Mouse (Mus musculus) cerebral cortex, adult 2 months (tissue): ENCODE data around the gene Cdh4.

Experiments
- WGBS: fragments of 180-500 bp; shearing (Covaris S2); methylation state at CpG from one replicate; pipeline ENCODE4 v1.1.7; 2018; 5-methylcytosine and 5-hydroxymethylcytosine counted together

Cdh4 gene

DNA sequence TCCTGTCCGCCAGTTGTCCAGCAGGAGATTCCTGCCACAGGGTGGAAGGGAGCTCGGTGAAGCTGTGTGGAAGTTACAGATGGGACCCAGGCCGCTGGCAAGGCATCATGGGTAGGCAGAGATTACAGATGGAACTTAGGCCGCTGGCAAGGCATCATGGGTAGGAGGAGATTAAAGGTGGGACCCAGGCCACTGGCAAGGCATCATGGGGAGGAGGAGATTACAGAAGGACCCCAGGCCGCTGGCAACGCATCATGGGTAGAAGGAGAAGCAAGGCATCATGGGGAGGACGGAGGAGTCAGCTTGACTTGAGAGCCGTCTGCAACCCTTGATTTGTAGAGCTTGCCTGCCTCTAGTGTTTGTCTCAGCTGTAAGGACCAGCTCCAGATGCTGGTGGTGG is 281.2 kb downstream of the Cdh4 start:
- WGBS, result 94% methylated on average over 8 of the region's 8 CpGs

DNA sequence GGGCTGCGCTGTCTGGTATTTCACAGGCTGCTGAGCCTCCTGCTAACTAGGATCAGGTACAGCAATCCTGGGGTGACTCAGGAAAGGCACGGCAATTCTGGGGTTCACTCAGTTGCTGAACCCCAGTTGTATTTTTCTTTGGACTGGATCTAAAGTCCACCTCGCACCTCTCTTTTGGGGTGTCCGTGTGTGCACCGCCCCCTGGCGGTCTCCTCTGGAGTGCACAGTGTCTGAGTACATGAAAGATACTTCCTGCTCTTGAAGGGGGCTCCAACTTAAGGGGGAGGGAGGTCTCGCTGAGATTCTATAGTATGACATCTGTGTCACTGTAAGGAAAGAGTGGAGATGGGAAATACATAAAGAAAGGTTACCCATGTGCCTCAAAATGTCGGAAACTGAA is 286.8 kb downstream of the Cdh4 start:
- 53% methylated on average over 8 of the region's 8 CpGs for WGBS

DNA sequence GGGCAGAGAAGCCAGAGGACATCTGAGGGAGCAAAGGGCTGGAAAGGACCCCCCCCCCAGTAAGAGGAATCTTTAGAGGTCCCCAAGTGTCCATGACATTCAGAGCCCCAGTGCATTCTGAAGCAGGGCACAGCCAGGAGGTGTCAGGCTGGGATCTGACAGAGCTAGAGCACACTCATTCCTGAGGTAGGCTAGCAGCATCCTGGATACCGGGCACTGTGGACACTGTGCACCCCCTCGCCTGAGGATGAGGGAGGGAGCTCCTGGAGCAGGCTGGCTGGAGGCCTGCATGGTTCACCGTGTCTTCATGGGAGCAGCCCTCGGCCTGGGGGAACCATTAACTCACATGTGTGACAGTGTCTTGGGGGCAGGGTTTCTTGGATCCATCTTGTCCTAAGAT is 287.6 kb downstream of the Cdh4 start:
- 86% methylated on average over 4 of the region's 4 CpGs for WGBS

DNA sequence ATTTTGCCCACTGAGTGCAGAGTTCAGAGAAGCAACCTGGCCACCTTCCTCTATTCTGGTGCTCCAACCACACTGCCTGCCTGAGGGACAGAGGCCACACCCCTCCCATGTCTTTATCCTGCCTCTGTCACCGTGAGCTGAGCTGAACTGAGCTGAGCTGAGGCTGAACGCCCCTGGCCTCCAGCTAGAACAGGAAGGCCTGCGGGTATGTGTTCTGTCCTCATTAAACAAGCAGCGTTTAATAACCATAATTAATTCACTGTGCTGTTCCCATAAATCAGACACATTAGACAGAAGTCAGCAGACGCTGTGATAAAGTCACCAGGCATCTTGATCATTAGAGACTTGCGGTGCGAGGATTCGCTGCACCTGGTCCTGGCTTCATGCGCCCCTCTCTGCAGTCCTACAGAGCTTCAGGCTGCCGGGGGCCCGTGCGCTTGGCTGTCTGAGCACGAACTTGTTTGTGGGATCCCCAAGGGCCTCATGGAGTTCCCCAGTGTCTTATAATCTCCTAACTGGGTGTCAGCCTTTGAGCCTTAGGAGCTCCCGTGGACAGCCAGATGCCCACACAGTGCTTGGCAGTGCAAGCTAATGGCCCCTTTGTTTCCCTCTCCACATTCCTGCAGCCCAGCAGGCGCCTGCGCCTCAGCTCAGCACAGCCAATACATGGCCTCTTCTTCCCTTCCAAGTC is 291.1 kb downstream of the Cdh4 start:
- WGBS, result 66% methylated on average over 16 of the region's 16 CpGs

DNA sequence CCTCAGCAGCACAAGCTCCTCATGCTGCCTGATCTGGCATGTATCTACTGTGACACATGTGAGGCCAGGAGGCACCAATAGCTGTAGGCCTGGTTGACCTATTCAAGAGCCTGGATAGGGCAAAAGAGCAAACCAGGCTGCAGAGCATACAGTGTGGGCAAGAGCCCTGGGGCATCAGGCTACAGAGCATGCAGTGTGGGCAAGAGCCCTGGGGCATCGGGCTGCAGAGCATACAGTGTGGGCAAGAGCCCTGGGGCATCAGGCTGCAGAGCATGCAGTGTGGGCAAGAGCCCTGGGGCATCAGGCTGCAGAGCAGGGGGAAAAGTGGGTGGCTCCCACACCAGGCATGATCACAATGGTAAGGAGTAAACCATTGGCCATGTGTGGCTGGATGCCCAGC is 300.2 kb downstream of the Cdh4 start:
- whole genome bisulfite sequencing, result 93% methylated on average over 1 of the region's 1 CpGs

DNA sequence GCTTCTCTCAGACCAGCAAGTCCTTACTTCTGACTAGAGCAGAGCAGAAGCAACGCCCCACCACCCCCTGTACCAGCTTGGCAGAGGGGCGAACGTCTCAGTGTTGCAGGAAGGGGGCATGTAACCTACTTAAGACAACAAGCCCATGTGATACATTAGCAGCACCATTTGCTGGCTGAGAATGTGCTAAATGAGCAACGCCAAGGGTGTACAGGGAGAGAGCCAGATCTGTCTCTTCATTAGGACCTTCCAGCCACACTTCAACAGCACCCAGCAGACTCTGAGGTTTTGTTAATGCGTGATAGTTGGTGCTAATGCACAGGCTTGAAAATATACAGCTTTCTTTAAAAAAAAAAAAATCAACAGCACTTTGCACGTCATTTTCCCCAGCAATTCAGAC is 300.6 kb downstream of the Cdh4 start:
- WGBS, result 82% methylated on average over 6 of the region's 6 CpGs

DNA sequence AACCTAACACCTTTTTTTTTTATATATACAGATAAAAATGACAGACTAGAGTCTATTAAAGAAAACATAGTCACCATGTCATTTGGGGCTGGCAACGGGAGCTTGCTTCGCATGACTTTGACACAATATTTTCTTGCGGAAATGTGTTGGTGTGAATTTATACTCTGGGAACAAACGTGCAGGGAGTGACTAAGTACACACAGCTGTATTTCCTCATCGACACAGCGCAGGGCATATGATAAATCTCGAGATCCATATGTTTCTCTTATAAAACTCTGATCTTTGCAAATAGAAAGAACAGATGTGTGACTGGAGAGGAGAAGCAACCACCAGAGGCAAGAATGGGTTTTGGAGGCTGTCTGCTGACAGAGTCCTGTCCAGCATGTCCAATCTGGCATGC is 304.3 kb downstream of the Cdh4 start:
- 64% methylated on average over 7 of the region's 7 CpGs for WGBS

DNA sequence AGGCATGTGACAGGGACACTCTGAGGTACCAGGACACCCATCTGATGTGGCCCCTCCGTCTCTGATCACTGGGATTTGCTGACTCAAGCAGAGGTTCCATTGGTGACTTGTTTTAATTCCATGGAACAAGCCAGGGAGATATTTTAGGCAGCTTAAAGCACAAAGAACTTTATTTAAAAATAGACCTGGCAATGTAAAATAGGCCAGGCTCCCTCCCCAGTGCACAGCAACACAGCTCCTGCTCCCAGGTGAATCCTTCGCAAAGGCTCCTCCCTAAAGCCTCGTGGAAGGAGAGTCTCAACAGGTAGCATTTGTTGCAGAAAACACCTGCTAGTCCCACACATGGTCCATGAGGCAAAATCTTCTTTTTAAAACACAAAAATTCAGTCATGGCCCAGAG is 307.2 kb downstream of the Cdh4 start:
- WGBS, result 41% methylated on average over 3 of the region's 3 CpGs

DNA sequence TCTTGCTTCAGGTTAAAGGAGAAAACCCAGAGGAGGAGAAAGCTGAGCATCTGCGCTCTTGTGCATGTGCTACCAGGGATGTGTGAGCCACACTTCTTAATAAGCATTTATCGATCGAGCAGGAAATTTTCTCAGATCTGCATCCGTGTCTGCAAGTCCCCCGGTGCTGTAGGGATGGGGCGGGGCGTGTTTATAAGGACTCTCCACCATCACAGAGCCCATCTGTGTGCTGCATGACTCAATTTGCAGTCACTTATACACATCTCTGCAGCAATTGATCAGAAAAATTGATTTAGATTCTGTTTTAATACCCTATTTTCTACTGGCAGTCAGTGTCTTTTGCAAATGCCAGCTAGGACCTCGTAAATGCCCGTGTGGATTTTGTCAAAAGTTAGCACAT is 311.6 kb downstream of the Cdh4 start:
- WGBS, result 78% methylated on average over 9 of the region's 9 CpGs

DNA sequence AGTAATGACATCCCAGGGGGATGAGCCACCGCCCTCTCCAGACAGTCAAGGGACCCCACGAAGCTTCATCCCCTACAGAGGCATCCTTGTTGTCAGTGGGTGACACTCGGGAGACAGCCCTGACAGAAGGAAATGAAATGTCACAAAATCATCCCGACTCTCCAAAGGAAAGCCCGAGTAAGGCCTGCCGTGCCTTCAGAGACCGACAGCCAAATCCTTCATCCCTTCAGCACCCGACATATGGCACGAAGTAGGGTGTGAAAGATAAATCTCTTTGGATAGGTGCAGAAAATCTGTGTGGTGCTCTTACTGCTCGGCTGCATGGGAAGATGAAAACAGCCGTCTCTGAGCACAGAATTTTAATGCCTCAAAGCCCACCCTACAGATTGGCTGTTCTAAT is 312.5 kb downstream of the Cdh4 start:
- 58% methylated on average over 11 of the region's 11 CpGs for WGBS

DNA sequence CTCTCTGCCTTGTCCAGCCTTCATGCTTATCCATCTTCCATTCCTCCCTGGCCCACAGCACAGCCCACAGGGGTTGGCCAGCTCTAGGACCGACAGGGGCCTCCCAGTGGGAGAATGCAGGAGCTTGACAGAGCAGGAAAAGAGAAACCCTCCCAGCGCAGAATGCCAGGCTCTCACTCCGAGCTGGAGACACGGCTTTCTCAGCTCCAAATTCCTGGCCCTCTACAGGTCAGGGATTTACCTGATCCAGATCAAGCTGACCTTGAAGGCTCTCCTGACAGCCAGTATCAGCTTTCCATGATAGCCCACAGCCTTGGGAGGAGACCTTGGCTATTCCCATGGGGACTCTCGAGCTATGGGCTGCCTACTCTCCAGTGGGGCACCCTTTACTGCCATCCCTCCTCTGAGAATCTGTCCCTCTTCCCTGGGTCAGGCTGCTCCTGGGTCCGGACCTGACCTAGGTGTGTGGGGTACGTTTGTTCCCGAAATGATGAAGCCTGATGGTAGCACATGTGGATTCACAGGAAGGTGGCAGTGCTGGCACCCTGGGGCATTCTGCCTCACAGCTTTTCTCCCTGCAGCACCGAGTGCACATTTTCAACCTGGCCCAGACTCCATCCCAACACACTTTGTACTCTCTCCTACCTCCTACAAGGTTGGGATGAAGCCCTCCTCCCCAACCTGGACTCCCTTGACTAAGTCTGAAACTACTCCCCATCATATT is 319.6 kb downstream of the Cdh4 start:
- 68% methylated on average over 9 of the region's 9 CpGs for WGBS

DNA sequence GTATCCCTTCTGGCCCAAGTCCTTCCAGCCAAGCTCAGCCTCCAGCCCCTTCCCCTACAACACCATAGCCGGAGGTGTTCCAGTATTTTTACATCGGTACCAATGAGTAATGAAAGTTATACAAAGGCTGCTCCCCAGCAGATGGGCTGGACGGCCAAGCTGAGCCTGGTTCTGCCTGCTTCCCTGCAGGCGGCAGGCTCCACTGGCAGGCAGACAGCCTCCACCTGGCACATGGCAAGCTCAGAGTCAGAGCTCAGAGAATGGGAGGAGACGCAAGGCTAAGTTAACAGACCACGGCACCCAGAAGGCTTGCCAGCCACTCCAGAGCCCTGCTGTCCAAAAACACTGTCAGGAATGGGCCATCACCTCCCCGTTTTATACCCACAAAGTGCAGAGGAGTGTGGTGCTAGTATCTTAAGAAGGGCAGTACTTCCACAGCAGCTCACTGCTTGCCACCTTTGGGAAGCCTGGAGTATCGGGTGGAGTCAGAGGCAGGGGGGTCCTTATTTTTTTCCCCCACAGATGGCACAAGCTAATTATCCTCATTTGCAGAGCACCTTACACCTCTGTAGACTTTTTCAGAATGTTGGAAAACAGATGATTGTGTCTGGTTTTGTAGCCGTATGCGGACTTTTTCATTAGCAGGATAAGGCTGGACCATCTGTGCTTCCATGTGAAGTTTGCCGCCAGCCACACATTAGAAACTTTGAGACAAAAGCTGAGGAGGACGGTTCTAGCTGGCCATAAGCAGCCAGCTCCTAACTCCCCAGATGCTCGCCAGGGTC is 320.5 kb downstream of the Cdh4 start:
- 44% methylated on average over 13 of the region's 13 CpGs for WGBS

DNA sequence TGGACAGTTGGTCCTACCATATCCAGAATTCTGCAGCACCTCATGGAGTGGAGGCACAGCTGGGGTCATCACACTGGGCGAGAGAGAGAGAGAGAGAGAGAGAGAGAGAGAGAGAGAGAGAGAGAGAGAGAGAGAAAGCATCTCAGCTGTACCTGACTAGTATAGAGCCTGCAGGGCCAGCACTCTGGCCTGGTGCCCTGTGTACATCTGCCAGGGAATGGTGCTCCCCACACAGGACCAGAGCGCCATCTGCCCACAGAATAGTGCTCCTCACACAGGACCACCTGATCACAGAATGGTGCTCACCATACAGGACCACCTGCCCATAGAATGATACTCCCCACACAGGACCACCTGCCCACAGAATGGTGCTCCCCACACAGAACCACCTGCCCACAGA is 322.2 kb downstream of the Cdh4 start:
- 93% methylated on average over 2 of the region's 2 CpGs for WGBS

DNA sequence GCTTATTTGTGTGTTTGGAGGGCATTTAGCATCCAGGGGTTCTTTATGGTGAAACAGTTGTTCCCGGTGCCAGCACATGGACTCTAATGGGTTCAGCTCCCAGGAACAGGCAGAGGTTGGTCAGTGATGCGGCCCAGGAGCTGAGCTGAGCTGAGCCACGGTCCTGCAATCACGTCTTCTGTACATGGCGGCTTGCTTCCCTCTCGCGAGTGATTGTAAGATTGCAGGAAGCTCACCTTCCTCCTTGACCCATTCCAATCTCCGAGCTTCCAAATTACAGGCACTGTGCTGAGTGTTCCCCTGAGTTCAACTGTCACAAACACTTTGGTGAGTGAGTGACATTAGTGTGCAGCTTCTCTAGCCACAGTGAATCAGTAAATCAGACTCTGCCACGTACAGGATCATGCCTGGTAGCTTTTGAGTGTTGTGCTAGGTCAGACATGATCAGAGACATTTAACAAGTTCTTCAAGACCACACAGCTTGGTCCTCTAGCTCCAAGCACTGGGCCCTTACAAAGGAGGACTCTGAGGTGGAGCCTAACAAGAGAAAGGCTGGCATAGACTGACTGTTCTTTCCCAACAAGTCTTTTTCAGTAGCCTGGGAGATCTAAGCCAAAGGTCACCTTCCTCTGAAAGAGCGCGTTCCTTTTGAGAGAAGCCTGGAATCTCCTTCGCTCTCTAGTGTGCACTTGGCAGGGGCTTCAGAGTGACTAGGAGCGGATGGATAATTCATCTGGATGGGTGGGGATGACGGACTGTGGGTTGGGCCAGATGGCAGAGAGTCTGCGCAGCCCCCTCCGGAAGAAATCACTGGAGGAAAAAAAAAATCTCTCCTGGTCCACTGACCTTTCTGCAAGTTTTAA is 324.7 kb downstream of the Cdh4 start:
- WGBS, result 64% methylated on average over 16 of the region's 16 CpGs

DNA sequence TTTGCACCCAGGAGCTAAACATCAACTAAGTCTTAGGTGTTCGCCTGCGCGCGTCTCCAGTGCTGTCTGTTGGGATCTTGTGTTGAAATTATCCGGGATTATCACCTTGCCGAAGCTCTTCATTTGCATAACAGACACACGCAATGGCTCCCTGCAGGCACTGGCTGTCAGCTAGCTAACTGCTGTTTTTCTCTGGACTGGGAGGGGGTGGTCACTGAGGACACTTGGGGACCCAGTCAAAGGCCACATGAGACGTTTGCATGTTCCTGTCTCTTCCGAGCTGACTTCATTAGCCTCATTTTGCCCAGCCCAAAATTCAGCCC is 325.3 kb downstream of the Cdh4 start:
- WGBS, result 52% methylated on average over 9 of the region's 9 CpGs

DNA sequence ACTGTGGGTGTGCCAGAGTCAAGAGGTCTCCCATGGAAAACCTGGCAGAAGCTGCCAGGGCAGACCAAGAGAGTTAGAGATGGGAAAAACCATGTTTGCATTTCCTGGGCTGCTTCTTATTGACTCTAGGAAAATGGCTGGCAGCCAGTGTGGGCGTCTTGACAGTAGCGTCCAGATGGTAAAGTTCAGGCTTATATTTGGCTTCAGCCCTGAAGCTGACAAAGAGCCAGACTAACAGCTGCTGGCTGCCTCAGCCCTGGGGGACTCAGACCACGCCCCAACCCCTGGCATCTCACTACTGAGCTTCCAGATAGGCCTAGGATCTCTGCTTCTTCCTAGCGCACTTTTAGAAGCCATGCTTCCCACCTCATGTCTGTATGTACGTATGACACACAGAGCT is 326.9 kb downstream of the Cdh4 start:
- 41% methylated on average over 5 of the region's 5 CpGs for WGBS

DNA sequence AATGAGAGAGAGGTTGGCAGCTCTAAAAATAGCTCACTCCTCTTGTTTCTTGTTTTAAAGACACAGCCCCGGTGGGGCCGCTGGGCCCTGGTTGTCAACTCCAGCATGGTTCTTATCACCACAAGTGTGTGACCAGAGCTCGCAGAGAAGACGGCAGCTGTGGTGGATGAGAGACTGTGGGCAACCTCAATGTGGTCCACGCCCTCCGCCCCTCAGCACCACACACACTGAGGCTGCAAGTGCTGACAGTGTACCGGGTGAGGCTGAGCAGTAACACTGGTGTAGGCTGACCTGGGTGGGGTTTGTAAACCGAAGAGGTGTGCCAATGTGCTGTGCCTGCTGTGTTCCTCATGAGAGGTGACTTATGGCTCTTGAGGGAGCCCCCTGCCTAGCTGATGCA is 327.7 kb downstream of the Cdh4 start:
- WGBS, result 81% methylated on average over 8 of the region's 8 CpGs

DNA sequence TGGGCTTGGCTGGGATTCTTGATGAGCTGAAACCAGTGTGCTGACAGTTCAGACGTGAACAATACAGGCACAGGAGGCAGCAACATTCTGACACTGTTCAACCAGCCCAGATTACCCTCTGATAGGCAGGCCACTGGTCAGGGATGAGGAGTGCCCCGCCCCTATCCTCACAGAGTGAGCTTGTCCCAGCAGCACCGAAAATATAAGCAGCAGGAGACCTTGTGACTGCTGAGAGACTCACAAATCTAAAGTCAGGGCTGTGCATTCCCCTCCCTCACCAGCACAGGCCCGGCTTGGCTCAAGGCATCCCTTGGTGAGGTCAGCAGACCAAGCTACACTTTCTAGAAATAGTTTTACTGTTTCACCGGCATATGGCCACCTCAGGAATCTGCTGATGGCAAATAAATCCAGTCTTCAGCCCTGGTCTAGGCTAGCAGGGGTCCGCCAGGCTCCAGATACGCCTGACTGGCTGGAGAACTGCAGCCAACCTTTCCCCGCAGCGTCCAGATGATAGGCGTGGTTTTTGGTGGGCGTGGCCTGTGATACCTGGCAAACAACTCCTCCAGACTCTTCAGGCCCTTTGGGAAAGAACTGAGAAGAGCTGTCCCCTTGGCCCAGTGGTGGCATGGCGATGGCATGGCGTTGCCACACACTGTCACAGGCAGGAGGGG is 332.3 kb downstream of the Cdh4 start:
- WGBS, result 60% methylated on average over 13 of the region's 13 CpGs

DNA sequence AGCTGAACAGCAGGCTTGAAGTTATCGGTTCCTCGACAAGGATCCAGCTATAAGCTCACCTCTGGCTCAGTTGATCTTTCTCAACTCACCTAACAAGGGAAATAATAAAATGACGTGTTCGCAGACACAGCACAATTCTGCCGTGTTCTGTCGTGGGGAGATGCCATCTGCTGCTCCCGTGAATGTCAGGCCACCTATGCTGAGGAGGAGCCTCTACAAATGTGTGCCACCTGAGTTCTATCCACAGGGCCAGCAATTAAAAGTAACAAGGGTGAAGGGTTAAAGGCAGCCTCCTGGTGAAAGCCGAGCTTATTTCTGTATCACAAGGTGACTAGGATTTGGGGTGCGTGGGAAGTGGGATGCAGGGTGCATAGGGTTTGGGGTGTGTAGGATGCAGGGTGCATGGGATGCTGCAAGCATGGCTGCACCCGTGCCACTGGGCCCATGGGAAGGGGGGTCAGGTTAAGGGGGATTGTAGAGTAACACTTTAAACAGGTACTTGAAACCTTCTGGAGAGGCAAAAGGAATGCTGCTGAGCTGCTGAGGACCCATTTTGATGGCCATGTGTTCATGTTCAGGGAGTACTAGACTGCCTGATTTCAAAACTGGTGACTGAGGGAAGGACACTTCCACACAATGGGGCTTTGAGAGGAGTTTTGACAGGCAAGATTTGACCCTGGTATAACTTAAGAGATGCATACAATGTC is 333.9 kb downstream of the Cdh4 start:
- WGBS, result 93% methylated on average over 10 of the region's 10 CpGs

DNA sequence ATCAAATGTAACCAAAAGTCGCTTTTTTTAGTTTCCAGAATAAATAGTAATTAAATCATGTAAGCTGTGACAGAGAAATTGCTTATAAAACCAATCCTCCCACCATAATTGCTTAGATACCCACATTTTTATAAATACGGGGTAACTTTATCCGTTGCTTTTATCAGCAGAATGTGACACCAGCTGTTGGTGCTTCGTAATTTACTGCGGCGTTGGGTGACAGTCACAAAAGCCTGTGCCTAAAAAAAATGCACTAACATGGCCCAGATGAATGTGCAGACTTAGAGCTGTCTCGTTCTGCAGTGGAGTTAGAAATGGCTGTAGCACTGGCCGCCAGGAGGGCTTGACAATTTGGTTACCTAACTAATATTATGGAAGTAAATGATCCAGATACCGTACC is 337.0 kb downstream of the Cdh4 start:
- WGBS, result 77% methylated on average over 9 of the region's 9 CpGs

DNA sequence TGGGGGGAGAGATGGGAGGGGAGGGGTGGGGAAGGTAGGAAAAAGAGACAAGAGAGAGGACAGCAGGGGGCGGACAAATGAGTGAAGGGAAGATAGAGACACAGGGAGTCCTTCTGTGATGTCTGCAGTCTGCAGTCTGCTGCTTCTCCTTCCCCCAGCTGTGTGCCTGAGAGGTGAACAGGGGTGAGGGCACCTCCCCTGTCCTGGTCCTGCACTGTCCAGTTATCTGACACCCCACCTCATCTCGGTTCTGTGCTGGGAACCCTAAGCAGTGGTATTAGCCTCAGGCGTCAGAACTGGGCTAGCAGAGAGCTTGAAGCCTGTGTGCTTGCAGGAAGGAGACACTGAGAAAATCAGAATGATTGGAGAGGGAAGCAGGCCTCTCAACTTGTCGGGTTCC is 338.7 kb downstream of the Cdh4 start:
- WGBS, result 73% methylated on average over 4 of the region's 4 CpGs
